Mouse (Mus musculus) intestine, embryonic 15.5 days (tissue): ENCODE results near the gene Ssc5d. TPM values are rescaled to one million over a fixed set of nuclear protein-coding genes. Genes with fewer than 3 reads are reported as not detected.

Source experiments
- ATAC-seq: fragments of 200-750 bp; cut with Nextera tagmentation; 2 replicates; pipeline ENCODE4 v1.8.0; 2017; ENCODE audit warnings: moderate TSS enrichment, moderate library complexity
- H3K27ac ChIP-seq: fragments of 300-500 bp; sonication (generic); 2 replicates; pipeline ENCODE4 v1.5.1; 2015; ENCODE audit warnings: mild to moderate bottlenecking, inconsistent platforms
- H3K27me3 ChIP-seq: fragments of 300-500 bp; sonication (generic); replicated peaks from 2 replicates; pipeline ENCODE4 v1.6.1; 2015; ENCODE audit warnings: inconsistent platforms
- H3K36me3 ChIP-seq: fragments of 300-500 bp; sonication (generic); 2 replicates; pipeline ENCODE4 v1.6.1; 2015; ENCODE audit warnings: inconsistent platforms
- H3K4me1 ChIP-seq: fragments of 300-500 bp; sonication (generic); replicated peaks from 2 replicates; pipeline ENCODE4 v1.6.1; 2015; ENCODE audit warnings: inconsistent platforms
- H3K4me2 ChIP-seq: fragments of 300-500 bp; sonication (generic); replicated peaks from 2 replicates; pipeline ENCODE4 v1.6.1; 2015; ENCODE audit warnings: mild to moderate bottlenecking, inconsistent platforms
- H3K4me3 ChIP-seq: fragments of 300-500 bp; sonication (generic); replicated peaks from 2 replicates; pipeline ENCODE4 v1.5.1; 2015; ENCODE audit warnings: inconsistent platforms
- H3K9ac ChIP-seq: fragments of 300-500 bp; sonication (generic); 2 replicates; pipeline ENCODE4 v1.6.1; 2015; ENCODE audit warnings: inconsistent platforms
- H3K9me3 ChIP-seq: fragments of 300-500 bp; sonication (generic); 2 replicates; pipeline ENCODE4 v1.6.1; 2016; ENCODE audit warnings: inconsistent platforms
- WGBS: fragments of 180-500 bp; shearing (Covaris S2); methylation state at CpG from one replicate; pipeline ENCODE4 v1.1.7; 2015; 5-methylcytosine and 5-hydroxymethylcytosine counted together
- polyA plus RNA-seq: library from polyadenylated mRNA; unstranded; fragments of >200 nt; fragmentation: Nextera tagmentation; extraction: Ambion mirVana; gene quantifications from 2 replicates; pipeline ENCODE4 v1.2.1, GENCODE M21; 2015

Gene Ssc5d
- polyA plus RNA-seq, 1 experiment from 2014 or later, result 3.5 TPM

- Histone ChIP-seq H3K9ac (no peak overlapping the region), H3K4me3 (no peak overlapping the region), H3K9me3 (peaks cover 3% of the 10 kb centered on the region; the same call in 1 of the 2 replicates), H3K4me2 (no peak overlapping the region), H3K27me3 (0 out of 2 replicates have a peak, but pooled peaks cover 4% of the 10 kb centered on the region), H3K27ac (no peak overlapping the region), H3K4me1 (peaks cover 6% of the 10 kb centered on the region; the same call in 1 of the 2 replicates), H3K36me3 (no peaks in the 10 kb centered on the region)
- 75% methylated on average over 9 of the region's 9 CpGs for WGBS
- ATAC-seq, result no peak
Measured at GRCm38 (mm10) chr7:4902404-4902803, 23.2 kb upstream of the Ssc5d start.

DNA sequence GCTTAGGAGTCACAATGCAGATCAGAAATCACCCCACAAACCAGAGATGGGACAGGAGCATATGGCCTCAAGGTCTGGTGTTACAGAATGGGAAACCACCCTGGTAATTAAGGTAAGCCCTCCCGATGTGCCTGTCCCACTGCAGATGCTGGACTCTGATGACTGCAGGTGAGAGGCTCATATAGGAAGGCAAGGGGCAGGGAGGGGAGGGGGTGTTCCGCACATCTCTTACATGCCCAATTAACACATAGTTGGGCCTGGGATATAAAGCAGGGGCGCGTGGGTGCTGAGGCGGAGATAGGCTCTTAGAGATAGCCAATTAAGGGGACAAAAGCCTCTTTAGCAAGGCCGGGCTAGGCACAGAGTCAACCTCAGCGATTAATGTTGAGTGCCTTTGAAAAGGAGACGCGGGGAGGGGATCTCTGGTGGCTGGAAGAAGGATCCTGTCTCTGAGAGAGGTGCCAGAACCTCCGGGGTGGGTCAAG, 19.1 kb upstream of the Ssc5d start, which contains the start of gene Gm36210:
Gm36210 (minus strand) TSS at position 51 of the 485 bp plus-strand sequence.
- H3K36me3 ChIP-seq, result no peaks in the 10 kb centered on the region
- no peak for ATAC-seq
- H3K4me1 ChIP-seq, result no peaks in the 10 kb centered on the region
- no peaks in the 10 kb centered on the region for H3K9me3 ChIP-seq
- H3K27me3 ChIP-seq, result no peaks in the 10 kb centered on the region
- H3K27ac ChIP-seq, result no peak within 1 kb of the TSS
- no peak within 1 kb of the TSS for H3K4me3 ChIP-seq
- 66% methylated on average over 10 of the region's 10 CpGs for WGBS
- no peak within 1 kb of the TSS for H3K4me2 ChIP-seq
- H3K9ac ChIP-seq, result no peak within 1 kb of the TSS

DNA sequence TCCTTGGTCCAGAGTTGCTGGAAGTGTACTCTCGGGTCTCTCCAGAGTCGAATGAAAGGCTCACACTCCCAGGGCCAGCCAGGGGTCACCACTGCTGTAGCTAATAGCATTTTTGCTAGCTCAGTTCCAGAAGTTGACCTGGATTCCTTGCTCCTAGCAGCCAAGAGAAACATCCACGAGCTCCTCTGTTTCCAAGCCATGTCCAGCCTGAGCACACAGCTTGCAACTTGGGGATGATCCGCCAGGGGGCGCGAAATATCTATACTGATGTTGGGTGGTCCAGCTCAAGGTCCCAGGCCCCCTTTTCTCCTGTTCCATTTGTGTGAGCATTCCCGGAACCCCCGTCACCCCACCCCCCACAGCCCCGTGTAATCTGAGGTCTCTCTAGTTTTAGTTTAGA, 14.0 kb upstream of the Ssc5d start:
- Histone ChIP-seq H3K4me2 (no peak overlapping the region), H3K9me3 (no peaks in the 10 kb centered on the region), H3K9ac (no peak overlapping the region), H3K4me3 (no peak overlapping the region), H3K27ac (no peak overlapping the region), H3K36me3 (no peaks in the 10 kb centered on the region), H3K27me3 (no peaks in the 10 kb centered on the region), H3K4me1 (peaks cover 9% of the 10 kb centered on the region)
- 25% methylated on average over 9 of the region's 9 CpGs for WGBS
- ATAC-seq, result no peak

DNA sequence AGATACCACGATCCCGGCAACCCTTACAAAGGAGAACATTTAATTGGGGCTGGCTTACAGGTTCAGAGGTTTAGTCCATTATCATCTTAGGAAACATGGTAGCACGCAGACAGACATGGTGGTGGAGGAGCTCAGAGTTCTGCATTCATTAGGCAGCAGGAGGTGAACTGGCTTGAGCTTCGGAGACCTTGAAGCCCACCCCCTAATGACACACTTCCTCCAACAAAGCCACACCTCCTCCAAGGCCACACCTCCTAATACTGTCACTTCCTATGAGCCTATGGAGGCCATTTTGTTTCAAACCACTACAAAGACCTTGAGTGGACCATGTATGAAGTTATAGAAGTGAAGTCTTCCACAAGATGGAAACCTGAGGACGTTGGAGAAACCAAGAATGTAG, 13.3 kb upstream of the Ssc5d start:
- no peaks in the 10 kb centered on the region for H3K27me3 ChIP-seq
- H3K4me2 ChIP-seq, result no peak overlapping the region
- no peaks in the 10 kb centered on the region for H3K36me3 ChIP-seq
- H3K27ac ChIP-seq, result no peak overlapping the region
- H3K4me3 ChIP-seq, result no peak overlapping the region
- H3K4me1 ChIP-seq, result peaks cover 13% of the 10 kb centered on the region
- ATAC-seq, result no peak
- H3K9ac ChIP-seq, result no peak overlapping the region
- 57% methylated on average over 5 of the region's 5 CpGs for WGBS
- no peaks in the 10 kb centered on the region for H3K9me3 ChIP-seq

GRCm38 (mm10) chr7:4915007-4915665, 10.4 kb upstream of the Ssc5d start, which contains the start of gene Zfp628:
Gene Zfp628, plus strand, starts transcription at chr7:4915217.
- Histone ChIP-seq H3K36me3 (peaks cover 18% of the 10 kb centered on the region), H3K9ac (peak within 1 kb of the TSS; percentile 77), H3K9me3 (no peaks in the 10 kb centered on the region), H3K27me3 (no peaks in the 10 kb centered on the region), H3K4me3 (peak within 1 kb of the TSS; percentile 61), H3K4me2 (peak within 1 kb of the TSS; percentile 64), H3K27ac (peak within 1 kb of the TSS; percentile 94), H3K4me1 (peaks cover 13% of the 10 kb centered on the region)
- peak; percentile 94 for ATAC-seq
- WGBS, result 0% methylated on average over 53 of the region's 56 CpGs

GRCm38 (mm10) chr7:4915669-4916416, 9.7 kb upstream of the Ssc5d start:
- Histone ChIP-seq H3K9me3 (no peaks in the 10 kb centered on the region), H3K27me3 (no peaks in the 10 kb centered on the region), H3K36me3 (peaks cover 22% of the 10 kb centered on the region), H3K4me3 (peak overlapping the region; percentile 61), H3K27ac (peak overlapping the region; percentile 94), H3K4me1 (peaks cover 13% of the 10 kb centered on the region), H3K4me2 (peak overlapping the region; percentile 64), H3K9ac (peak overlapping the region; percentile 77)
- 15% methylated on average over 14 of the region's 14 CpGs for WGBS
- peak; percentile 71 for ATAC-seq

DNA sequence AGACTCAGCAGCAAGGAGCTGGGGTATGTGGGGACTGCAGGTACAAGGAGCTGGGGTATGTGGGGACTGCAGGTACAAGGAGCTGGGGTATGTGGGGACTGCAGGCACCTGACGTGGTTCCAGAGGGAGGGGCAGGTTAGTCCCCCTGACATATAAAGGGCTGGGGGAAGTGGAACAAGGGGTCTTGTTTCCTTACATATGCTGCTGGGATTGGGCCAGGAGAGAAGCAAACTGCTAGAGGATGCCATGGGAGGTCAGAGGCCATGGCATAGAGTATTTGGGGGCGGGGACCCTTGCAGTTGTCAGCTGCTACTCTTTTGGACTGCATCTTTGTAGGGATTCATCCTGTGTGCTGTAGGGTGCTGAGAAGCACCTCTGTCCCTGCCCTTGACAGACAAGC, 8.1 kb upstream of the Ssc5d start:
- no peak overlapping the region for H3K4me2 ChIP-seq
- no peak overlapping the region for H3K4me3 ChIP-seq
- H3K36me3 ChIP-seq, result peaks cover 28% of the 10 kb centered on the region
- ATAC-seq, result no peak
- no peaks in the 10 kb centered on the region for H3K9me3 ChIP-seq
- 74% methylated on average over 2 of the region's 2 CpGs for WGBS
- no peak overlapping the region for H3K27ac ChIP-seq
- H3K9ac ChIP-seq, result no peak overlapping the region
- no peaks in the 10 kb centered on the region for H3K27me3 ChIP-seq
- peaks cover 19% of the 10 kb centered on the region for H3K4me1 ChIP-seq

- Histone ChIP-seq H3K27ac (no peak overlapping the region), H3K4me1 (peaks cover 31% of the 10 kb centered on the region), H3K9ac (no peak overlapping the region), H3K27me3 (no peaks in the 10 kb centered on the region), H3K4me2 (no peak overlapping the region), H3K4me3 (no peak overlapping the region), H3K9me3 (no peaks in the 10 kb centered on the region), H3K36me3 (peaks cover 28% of the 10 kb centered on the region)
- no peak for ATAC-seq
- WGBS, result 92% methylated on average over 15 of the region's 15 CpGs
Measured at GRCm38 (mm10) chr7:4918681-4919080, 6.9 kb upstream of the Ssc5d start.

- H3K9me3 ChIP-seq, result no peaks in the 10 kb centered on the region
- no peak overlapping the region for H3K4me3 ChIP-seq
- H3K36me3 ChIP-seq, result peaks cover 28% of the 10 kb centered on the region
- H3K4me1 ChIP-seq, result peaks cover 35% of the 10 kb centered on the region
- H3K27me3 ChIP-seq, result no peaks in the 10 kb centered on the region
- no peak overlapping the region for H3K9ac ChIP-seq
- ATAC-seq, result no peak
- H3K4me2 ChIP-seq, result no peak overlapping the region
- H3K27ac ChIP-seq, result no peak overlapping the region
- 85% methylated on average over 21 of the region's 21 CpGs for WGBS
Measured at GRCm38 (mm10) chr7:4919096-4919495, 6.5 kb upstream of the Ssc5d start.

GRCm38 (mm10) chr7:4919971-4920370, 5.6 kb upstream of the Ssc5d start:
- Histone ChIP-seq H3K36me3 (peaks cover 28% of the 10 kb centered on the region), H3K4me3 (no peak overlapping the region), H3K9me3 (no peaks in the 10 kb centered on the region), H3K4me1 (peaks cover 36% of the 10 kb centered on the region), H3K9ac (no peak overlapping the region), H3K27ac (no peak overlapping the region), H3K4me2 (no peak overlapping the region), H3K27me3 (no peaks in the 10 kb centered on the region)
- 90% methylated on average over 21 of the region's 21 CpGs for WGBS
- no peak for ATAC-seq

DNA sequence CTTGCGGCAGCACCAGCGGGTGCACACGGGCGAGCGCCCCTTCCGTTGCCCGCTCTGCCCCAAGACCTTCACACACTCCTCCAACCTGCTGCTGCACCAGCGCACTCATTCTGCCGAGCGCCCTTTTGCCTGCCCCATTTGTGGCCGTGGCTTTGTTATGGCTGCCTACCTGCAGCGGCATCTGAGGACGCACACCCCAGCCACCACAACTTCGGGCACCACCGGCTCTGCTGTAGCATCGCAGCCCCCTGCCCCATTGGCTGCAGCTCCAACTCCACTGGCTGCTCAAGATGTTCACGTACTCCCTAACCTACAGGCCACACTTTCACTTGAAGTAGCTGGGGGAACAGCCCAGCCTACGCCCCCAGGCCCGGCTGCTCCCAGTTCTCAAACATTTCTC, 5.1 kb upstream of the Ssc5d start:
- no peak overlapping the region for H3K9ac ChIP-seq
- peaks cover 39% of the 10 kb centered on the region for H3K4me1 ChIP-seq
- no peak overlapping the region for H3K4me3 ChIP-seq
- H3K36me3 ChIP-seq, result peaks cover 28% of the 10 kb centered on the region
- H3K4me2 ChIP-seq, result no peak overlapping the region
- no peaks in the 10 kb centered on the region for H3K9me3 ChIP-seq
- ATAC-seq, result no peak
- no peak overlapping the region for H3K27ac ChIP-seq
- WGBS, result 90% methylated on average over 19 of the region's 19 CpGs
- no peaks in the 10 kb centered on the region for H3K27me3 ChIP-seq

DNA sequence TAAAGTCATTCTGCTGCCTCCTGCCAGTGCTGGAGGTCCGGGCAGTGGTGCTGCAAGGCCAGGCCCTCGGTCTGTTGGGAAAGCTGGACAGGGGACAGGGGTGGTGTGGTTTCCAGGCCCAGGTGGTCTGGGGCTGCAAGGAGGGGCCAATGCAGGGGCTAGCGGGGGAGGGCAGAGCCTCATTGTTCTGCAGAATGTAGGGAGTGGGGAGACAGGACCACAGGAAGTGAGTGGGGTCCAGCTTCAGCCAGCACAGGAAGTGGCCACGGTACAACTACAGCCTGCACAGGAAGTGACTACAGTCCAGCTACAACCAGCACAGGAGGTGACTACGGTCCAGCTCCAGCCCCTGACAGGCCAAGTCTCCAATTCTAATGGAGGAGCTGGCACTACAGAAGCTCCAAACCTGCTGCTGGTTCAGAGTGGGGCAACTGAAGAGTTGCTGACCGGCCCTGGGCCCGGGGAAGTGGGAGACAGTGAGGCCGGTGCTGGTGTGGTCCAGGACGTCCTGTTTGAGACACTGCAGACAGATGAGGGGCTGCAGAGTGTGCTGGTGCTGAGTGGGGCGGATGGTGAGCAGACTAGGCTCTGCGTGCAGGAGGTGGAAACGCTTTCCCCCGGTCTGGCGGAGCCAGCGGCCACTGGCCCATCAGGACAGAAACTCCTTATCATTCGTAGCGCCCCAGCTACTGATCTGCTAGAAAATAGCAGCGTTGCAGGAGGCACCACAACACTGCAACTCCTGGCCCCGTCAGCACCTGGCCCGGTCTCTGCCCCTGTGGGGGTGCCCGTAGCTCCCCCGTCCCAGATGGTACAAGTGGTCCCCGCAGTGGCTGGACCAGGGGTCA, 4.4 kb upstream of the Ssc5d start:
- ATAC-seq, result no peak
- Histone ChIP-seq H3K9me3 (no peaks in the 10 kb centered on the region), H3K36me3 (peaks cover 28% of the 10 kb centered on the region), H3K4me3 (no peak overlapping the region), H3K4me2 (peak overlapping the region; percentile 17; the same call in 1 of the 2 replicates), H3K4me1 (peaks cover 45% of the 10 kb centered on the region), H3K9ac (no peak overlapping the region; the same call in 1 of the 2 replicates), H3K27me3 (no peaks in the 10 kb centered on the region), H3K27ac (0 out of 2 replicates have a peak overlapping the region, but pooled peaks have one; percentile 32)
- 62% methylated on average over 23 of the region's 23 CpGs for WGBS
